Mouse (Mus musculus) G1E (cell line): ENCODE measurements at regions not wholly inside any gene's neighbourhood (a gene's known extent, or its start where the extent isn't known, plus 50 kb on each side); places are given as distances from the start of the nearest gene placed in this dataset.

ENCODE experiments used
- ATAC-seq: 2 replicates; pipeline ENCODE4 v1.8.0; 2016; ENCODE audit warnings: mild to moderate bottlenecking; ENCODE audit not compliant: insufficient number of reproducible peaks, poor library complexity, low FRiP score, severe bottlenecking; ENCODE audit errors: extremely low read depth
- DNase-seq: peaks from one replicate; pipeline ENCODE4 v3.0.0; 2012; ENCODE audit warnings: low spot score
- H3K27me3 ChIP-seq: 2 replicates; pipeline ENCODE4 v1.6.1; 2012; ENCODE audit warnings: mild to moderate bottlenecking, low read length, inconsistent platforms; ENCODE audit not compliant: insufficient read depth
- H3K36me3 ChIP-seq: replicated peaks from 2 replicates; pipeline ENCODE3; 2012; ENCODE audit warnings: mild to moderate bottlenecking, inconsistent platforms
- H3K4me1 ChIP-seq: 2 replicates; pipeline ENCODE4 v1.6.1; 2012; ENCODE audit warnings: low read depth, low read length, inconsistent platforms, mixed read lengths; ENCODE audit not compliant: insufficient read depth
- H3K4me3 ChIP-seq: 2 replicates; pipeline ENCODE4 v1.5.1; 2012; ENCODE audit warnings: low read depth, mild to moderate bottlenecking, inconsistent platforms, low read length, moderate library complexity, mixed read lengths
- H3K9me3 ChIP-seq: replicated peaks from 2 replicates; pipeline ENCODE4 v1.6.1; 2012; ENCODE audit warnings: inconsistent platforms
- CTCF ChIP-seq: IDR thresholded peaks from 2 replicates; pipeline ENCODE4 v1.5.1; 2012; ENCODE audit warnings: low read depth, low read length, inconsistent platforms, mixed read lengths
- GATA1 ChIP-seq: IDR thresholded peaks from 2 replicates; pipeline ENCODE4 v1.6.1; 2012; ENCODE audit warnings: borderline replicate concordance, low read length, inconsistent platforms, mixed read lengths
- GATA2 ChIP-seq: IDR thresholded peaks from 2 replicates; pipeline ENCODE4 v1.6.1; 2012; ENCODE audit warnings: low read depth, low read length, inconsistent platforms, borderline replicate concordance
- POLR2AphosphoS5 ChIP-seq: IDR thresholded peaks from 2 replicates; pipeline ENCODE4 v1.6.1; 2012; ENCODE audit warnings: low read depth, low read length, inconsistent platforms; ENCODE audit not compliant: insufficient replicate concordance
- TAL1 ChIP-seq: conservative IDR thresholded peaks from 2 replicates; pipeline ENCODE4 v1.6.1; 2012; ENCODE audit warnings: low read depth, low read length, inconsistent platforms, mixed read lengths

DNA sequence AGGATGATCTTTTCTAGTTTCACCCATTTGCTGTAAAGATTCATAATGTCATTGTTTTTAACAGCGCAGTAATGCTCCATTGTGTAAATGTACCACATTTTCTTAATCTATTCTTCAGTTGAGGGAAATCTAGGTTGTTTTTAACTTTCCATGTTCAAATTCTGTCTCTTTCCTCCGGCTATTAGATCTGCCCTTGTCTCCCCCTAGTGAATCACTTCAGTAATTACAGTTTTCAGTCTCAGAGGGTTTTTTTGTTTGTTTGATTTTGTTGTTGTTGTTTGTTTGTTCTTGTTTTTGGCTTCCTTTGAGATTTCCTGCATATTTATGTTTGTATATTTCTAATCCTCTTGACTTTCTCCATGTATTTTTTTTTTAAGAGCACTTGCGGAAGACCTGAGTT lies 194.8 kb upstream of the Thsd7b start:
- Histone ChIP-seq H3K9me3 (no peaks in the 10 kb centered on the region), H3K4me1 (no peaks in the 10 kb centered on the region), H3K36me3 (no peaks in the 10 kb centered on the region), H3K27me3 (0 out of 2 replicates have a peak, but pooled peaks cover 4% of the 10 kb centered on the region), H3K4me3 (no peak overlapping the region)
- ATAC-seq (no peak), DNase-seq (no peak)
- TF ChIP-seq GATA1: no peak
- no peak for TF ChIP-seq TAL1
- TF ChIP-seq POLR2AphosphoS5: no peak
- no peak for TF ChIP-seq CTCF
- no peak for TF ChIP-seq GATA2

DNA sequence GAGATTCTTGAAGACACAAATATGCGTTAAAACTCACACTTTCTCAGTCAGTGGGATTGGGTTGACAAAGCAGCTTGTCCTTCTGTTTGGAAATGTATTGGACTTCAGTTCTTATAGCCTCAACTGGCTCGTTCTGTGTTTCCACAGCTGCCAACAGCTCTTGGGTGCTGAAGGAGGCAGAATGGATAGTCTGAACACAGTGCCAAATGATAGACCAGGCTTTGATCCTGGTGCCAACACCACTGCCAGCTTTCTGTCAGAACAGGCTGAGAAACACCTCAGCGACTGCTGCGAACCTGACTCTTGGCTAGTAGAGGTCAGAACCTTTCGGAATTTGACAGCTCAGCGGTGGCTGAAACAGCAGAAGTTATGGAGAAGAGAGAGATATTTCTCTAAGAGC lies 215.9 kb upstream of the Thsd7b start:
- Histone ChIP-seq H3K36me3 (no peaks in the 10 kb centered on the region), H3K4me1 (no peaks in the 10 kb centered on the region), H3K4me3 (no peak overlapping the region), H3K9me3 (no peaks in the 10 kb centered on the region), H3K27me3 (no peaks in the 10 kb centered on the region)
- DNase-seq: no peak
- no peak for TF ChIP-seq GATA1
- no peak for TF ChIP-seq POLR2AphosphoS5
- TF ChIP-seq GATA2: no peak
- TF ChIP-seq TAL1: no peak
- no peak for TF ChIP-seq CTCF
- no peak for ATAC-seq

DNA sequence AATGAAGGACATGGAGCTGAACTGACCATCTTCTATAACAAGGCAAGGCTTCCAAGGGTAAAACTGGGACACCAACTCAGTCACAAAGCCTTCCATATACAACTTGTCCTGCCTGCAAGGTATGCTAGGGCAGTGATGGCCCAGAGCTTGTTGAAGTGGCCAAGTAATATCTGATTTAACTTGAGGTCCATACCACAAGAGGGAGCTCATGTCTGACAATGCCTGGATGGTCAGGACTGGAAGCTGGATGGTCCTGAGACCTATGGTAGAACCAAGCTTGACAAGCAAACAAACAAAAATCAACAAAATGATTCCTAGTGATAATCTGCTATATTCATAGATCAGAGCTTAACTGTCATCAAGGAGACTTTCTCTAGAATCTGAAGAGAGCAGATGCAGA lies 217.8 kb upstream of the Thsd7b start:
- H3K4me1 ChIP-seq: no peaks in the 10 kb centered on the region
- H3K36me3 ChIP-seq: no peaks in the 10 kb centered on the region
- ATAC-seq (no peak), DNase-seq (no peak)
- TF ChIP-seq POLR2AphosphoS5 (no peak), TAL1 (no peak), GATA2 (no peak), GATA1 (no peak)
- no peak overlapping the region for H3K4me3 ChIP-seq
- H3K27me3 ChIP-seq: no peaks in the 10 kb centered on the region
- H3K9me3 ChIP-seq: no peaks in the 10 kb centered on the region; the same call in 1 of the 2 replicates

DNA sequence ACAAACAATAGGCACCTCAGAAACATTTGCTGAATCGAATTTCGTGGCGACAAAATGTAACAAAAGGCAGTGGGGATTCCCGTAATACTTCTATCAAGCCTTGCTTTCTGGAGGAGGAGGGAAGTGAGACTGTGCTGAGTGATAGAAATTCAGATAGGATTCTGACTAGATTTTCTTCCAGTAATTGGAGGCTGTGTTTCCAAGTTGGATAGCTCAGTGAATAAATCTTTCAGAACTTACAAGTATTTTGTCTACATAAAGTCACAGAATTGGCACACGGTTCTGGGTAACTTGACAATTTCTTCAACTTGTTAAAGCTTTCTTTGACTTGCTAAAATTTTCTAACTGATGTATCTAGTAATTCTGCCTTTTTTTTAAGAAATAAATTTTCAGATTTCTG lies 239.4 kb upstream of the Thsd7b start:
- Histone ChIP-seq H3K4me1 (no peaks in the 10 kb centered on the region), H3K36me3 (no peaks in the 10 kb centered on the region), H3K27me3 (no peaks in the 10 kb centered on the region), H3K4me3 (no peak overlapping the region), H3K9me3 (no peaks in the 10 kb centered on the region)
- DNase-seq (no peak), ATAC-seq (no peak)
- no peak for TF ChIP-seq CTCF
- no peak for TF ChIP-seq POLR2AphosphoS5
- no peak for TF ChIP-seq GATA1
- TF ChIP-seq TAL1: no peak
- TF ChIP-seq GATA2: no peak

DNA sequence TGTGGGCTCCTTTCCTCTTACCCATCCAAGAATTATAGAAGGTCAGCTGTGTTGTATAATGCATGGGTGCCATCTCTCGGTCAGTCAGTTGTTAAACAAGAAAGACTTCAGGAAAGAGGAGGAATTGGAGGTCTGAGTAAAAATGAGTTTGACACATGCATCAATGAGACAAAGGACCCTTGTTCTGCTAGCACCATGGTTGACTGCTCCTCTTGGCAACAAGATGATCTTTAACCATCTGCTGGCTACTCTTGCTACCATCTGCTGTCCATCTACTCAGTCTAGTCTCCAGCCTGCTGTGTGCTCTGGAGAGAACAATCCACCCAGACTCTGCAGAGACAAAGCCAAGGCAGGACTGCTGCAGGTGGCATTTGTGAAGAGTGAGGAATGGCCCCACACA lies 267.2 kb upstream of the Thsd7b start:
- no peak for ATAC-seq
- Histone ChIP-seq H3K9me3 (peaks cover 2% of the 10 kb centered on the region; the same call in 1 of the 2 replicates), H3K27me3 (no peaks in the 10 kb centered on the region), H3K4me3 (no peak overlapping the region), H3K36me3 (no peaks in the 10 kb centered on the region), H3K4me1 (no peaks in the 10 kb centered on the region)
- no peak for TF ChIP-seq CTCF
- no peak for TF ChIP-seq POLR2AphosphoS5
- no peak for DNase-seq

DNA sequence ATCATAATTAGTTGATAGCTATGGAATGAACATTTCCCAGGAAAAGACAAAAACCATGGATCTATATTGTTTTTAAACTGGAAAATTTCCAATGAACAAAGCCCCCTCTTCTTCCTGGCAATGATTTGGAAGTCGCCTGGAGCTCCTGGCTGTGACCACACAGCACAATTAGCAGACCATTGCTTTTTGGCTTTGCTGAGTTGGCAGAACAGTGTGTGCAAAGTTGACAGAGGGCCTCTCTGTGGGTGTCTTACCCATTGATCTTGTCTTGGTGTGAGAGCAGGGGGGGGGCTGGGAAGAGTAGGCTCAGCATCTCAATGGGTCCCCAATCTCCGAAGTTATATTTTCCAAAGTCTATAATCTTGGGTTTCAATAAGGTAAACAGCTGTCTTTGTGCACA lies 270.8 kb upstream of the Thsd7b start:
- Histone ChIP-seq H3K27me3 (no peaks in the 10 kb centered on the region), H3K4me3 (no peak overlapping the region), H3K36me3 (no peaks in the 10 kb centered on the region), H3K4me1 (no peaks in the 10 kb centered on the region), H3K9me3 (peaks cover 2% of the 10 kb centered on the region; the same call in 1 of the 2 replicates)
- no peak for ATAC-seq
- no peak for TF ChIP-seq TAL1
- no peak for TF ChIP-seq POLR2AphosphoS5
- no peak for TF ChIP-seq GATA1
- TF ChIP-seq GATA2: no peak
- no peak for TF ChIP-seq CTCF
- DNase-seq: no peak

DNA sequence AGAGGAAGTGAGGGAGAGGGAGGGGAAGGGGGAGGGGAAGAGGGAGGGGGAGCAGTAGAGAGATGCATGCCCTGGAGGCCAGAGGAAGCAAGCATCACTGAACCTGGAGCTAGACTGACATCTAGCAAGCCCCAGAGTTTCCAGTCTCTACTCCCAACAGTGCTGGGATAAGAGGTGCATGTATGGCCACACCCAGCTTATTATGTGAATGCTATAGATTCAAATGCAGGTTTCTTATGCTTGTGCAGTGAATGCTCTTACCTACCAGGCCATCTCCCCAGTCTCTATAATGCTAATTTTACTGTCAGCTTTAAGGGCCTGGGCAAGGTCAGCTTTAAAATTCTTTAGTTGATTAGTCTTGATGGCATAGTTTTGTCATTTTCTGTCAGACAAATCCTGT lies 271.3 kb upstream of the Thsd7b start:
- TF ChIP-seq TAL1: no peak
- no peak for TF ChIP-seq GATA2
- no peak for TF ChIP-seq CTCF
- no peak for TF ChIP-seq POLR2AphosphoS5
- no peak for TF ChIP-seq GATA1
- DNase-seq (no peak), ATAC-seq (no peak)
- Histone ChIP-seq H3K36me3 (no peaks in the 10 kb centered on the region), H3K9me3 (peaks cover 2% of the 10 kb centered on the region; the same call in 1 of the 2 replicates), H3K27me3 (no peaks in the 10 kb centered on the region), H3K4me1 (no peaks in the 10 kb centered on the region), H3K4me3 (no peak overlapping the region)
